Mouse (Mus musculus): ENCODE results near the gene Zbtb7b.

The Zbtb7b gene

GRCm38 (mm10) chr3:89418170-89418860 lies 23.7 kb upstream of the Zbtb7b start, which contains the start of the genes Cks1b and Shc1:
Gene Cks1b (minus strand): TSS chr3:89418383.
Gene Shc1 (plus strand): TSS chr3:89418443.
- peak; percentile 95 for DNase-seq (ENCODE audit: low spot score)

DNA sequence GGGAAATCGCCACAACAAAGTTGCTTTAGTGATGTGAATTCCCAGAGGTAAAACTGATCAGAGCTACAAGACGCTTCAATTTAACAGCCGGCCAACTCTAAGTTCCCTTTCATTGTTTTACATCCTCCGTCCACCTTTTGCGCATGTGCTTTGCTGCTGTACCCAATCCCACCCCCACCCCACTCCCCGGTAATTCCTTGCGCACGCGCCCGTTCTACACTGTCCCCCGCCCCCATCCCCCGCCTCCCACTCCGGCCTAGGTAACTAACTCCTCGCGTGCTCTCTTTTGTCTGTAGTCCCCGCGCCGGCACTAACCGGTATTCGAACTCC lies 23.2 kb upstream of the Zbtb7b start:
- DNase-seq (ENCODE audit: low spot score) = no peak

GRCm38 (mm10) chr3:89417131-89417530 lies 22.6 kb upstream of the Zbtb7b start:
- DNase-seq (ENCODE audit: low spot score) = no peak

DNA sequence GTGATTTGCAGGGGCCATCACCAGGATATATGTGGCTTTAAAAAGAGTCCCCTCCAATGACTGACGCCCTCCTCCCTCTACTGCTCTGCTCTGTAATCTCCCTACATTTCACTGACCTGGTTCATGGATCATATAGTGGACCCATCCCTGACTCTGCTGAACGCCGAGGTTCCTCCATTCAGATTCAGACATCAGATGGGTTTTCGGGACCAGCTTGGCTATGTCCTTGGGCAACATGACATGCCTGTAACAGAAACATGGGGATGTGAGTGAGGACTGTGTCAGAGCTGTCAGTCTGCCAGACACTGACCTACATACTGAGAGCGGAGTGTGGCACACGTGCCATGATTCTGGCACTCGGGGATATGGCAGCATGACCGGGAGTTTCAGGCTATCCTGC lies 21.6 kb upstream of the Zbtb7b start:
- DNase-seq (ENCODE audit: low spot score) = no peak

GRCm38 (mm10) chr3:89411490-89412393 lies 17.2 kb upstream of the Zbtb7b start, which contains the start of gene Flad1:
Gene Flad1 (minus strand): TSS chr3:89411870.
- DNase-seq (ENCODE audit: low spot score) = peak; percentile 100

GRCm38 (mm10) chr3:89410864-89411263 lies 16.3 kb upstream of the Zbtb7b start:
- no peak for DNase-seq (ENCODE audit: low spot score)

DNA sequence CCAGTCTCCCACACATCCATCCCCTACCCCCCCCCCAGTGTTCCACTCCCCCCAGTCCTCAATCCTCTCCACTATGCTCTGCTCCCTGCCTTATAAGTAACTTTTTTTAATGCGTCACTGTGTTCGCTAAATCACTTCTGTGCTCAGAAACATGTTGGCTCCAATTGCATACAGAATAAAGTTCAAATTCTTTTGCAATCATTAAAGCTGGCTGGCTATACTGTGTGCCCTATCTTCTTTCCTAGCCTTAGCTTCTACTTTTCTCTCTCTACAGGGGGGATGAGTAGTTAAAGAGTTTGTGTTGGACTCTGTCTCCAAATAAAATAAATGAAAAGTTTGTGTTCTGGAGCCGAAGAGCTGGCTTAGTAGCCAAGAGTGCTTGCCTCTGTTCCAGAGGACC lies 15.1 kb upstream of the Zbtb7b start:
- no peak for DNase-seq (ENCODE audit: low spot score)

DNA sequence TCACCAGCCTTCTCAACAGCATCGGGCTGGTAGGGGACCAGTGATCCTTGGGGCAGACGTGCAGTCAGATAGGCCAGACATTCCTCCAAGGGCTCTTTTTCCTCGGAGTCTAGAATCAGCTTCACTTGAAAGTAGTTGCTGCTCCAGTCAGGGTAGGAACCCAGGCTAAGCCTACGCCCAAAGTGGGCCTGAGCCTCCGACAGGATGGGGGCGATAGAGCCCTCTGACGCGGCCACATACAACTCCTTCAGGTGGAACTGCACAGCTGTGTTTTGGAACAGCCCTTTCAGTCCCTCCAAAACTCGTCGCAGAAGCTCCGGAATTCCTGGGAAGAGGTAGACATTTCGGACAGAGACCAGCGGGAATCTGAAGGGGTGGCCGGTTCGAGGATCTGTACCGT lies 13.9 kb upstream of the Zbtb7b start:
- DNase-seq (ENCODE audit: low spot score) = no peak

- no peak for DNase-seq (ENCODE audit: low spot score)
Observed at GRCm38 (mm10) chr3:89406887-89407286, 12.3 kb upstream of the Zbtb7b start.

GRCm38 (mm10) chr3:89402693-89403092 lies 8.1 kb upstream of the Zbtb7b start, which contains the start of gene Lenep:
Gene Lenep (minus strand): TSS chr3:89402793.
- DNase-seq (ENCODE audit: low spot score) = no peak

GRCm38 (mm10) chr3:89401329-89401728 lies 6.8 kb upstream of the Zbtb7b start:
- DNase-seq (ENCODE audit: low spot score) = no peak

- no peak for DNase-seq (ENCODE audit: low spot score)
Observed at GRCm38 (mm10) chr3:89396654-89397005, 2.1 kb upstream of the Zbtb7b start.

DNA sequence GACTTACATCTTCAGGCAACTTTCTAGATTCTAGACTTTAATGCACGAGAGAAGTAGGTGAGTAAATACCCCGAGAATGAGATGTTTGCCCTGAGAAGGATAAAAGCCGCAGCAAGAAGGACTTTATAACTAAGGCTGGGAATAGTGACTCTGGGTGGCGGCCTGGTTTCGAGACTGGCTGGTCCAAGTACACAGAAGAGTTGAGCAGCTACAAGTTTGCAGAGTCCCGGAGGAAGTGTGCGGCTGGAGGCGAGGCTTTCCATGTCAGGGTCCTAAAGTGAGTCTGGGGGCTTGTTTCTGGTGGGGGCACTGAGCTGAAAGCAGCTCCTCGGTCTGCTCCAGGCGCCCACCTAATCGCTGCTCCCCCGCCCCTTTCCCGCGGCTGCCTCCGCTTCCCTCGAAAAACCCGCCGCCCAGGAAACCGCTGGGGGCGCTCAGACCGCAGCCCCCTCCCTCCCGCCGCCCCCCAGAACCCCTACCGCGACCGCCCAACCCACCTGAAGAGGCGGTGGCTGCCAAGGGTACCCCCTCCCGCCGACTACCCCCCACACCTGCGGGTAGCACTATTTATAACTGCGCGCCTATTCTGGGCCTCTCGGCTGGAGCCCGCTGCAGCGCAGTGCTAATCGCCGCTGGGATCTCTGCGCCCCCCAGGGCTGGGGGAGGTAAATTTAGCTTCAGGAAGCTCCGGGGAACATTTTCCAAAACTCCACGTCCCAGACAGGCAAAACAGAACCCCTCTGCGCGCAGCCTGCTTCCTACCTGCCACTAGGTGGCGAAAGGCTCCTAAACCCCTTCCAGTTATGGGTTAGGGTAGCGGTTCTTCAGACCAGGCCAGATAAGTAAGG lies 1.5 kb upstream of the Zbtb7b start:
- DNase-seq (ENCODE audit: low spot score) = peak; percentile 67

DNA sequence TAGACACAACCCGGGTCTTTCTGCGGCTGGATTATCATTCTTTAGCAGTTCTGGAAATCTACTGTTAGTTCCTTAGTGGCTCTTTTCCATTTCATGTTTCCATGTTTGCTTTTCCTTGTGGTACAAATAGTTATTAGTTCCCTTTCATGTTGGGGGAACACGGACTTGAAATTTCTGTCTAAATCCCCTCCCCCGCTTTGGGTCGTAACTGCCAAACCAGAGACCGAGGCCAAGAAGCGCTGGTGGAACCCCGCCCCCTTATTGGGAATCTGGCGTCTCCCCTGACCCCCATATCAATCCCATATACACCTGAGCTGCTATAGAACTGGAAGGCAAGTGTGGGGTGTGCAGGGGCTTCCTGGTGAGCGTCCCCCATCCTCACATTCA lies 836 bp upstream of the Zbtb7b start:
- DNase-seq (ENCODE audit: low spot score) = no peak

DNA sequence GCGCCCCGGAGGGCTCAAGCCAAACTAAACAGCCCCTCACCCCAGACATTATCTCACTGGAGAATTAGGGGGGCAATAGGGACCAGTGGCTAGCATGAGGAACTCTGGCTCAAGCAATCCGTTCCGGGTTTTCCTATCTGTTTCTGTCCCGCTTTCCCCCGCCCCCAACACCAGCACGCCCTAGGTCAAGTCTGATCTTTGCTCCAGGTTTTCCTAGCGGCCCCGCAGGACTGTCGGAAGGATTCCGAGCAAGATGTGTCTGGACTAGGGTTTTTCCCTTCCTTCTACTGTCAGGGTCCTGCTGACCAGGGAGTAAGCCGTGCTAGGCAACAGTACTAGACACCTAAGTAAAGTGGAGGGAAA lies 299 bp upstream of the Zbtb7b start:
- no peak for DNase-seq (ENCODE audit: low spot score)

DNA sequence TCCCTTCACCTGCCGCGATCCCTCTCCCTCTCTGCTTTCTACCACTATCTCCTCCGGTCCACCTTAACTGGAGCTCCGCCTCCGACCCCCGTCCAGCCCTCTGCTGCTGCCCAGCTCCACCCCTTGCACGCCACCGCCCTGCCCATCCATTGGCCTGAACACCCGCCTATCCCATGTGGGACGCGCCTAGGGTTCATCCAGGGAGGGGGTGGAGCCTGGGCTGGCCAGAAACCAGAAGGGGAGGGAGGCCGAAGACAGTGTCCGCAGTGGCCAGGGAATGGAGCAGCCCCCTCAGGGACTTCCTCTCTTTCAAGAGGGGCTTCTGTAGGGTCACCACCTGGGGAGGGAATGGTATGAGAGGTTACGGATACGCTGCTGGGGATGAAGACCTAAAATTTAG lies 971 bp downstream of the Zbtb7b start:
- peak; percentile 97 for DNase-seq (ENCODE audit: low spot score)

GRCm38 (mm10) chr3:89392871-89393311 lies 1.7 kb downstream of the Zbtb7b start:
- DNase-seq (ENCODE audit: low spot score) = no peak

DNA sequence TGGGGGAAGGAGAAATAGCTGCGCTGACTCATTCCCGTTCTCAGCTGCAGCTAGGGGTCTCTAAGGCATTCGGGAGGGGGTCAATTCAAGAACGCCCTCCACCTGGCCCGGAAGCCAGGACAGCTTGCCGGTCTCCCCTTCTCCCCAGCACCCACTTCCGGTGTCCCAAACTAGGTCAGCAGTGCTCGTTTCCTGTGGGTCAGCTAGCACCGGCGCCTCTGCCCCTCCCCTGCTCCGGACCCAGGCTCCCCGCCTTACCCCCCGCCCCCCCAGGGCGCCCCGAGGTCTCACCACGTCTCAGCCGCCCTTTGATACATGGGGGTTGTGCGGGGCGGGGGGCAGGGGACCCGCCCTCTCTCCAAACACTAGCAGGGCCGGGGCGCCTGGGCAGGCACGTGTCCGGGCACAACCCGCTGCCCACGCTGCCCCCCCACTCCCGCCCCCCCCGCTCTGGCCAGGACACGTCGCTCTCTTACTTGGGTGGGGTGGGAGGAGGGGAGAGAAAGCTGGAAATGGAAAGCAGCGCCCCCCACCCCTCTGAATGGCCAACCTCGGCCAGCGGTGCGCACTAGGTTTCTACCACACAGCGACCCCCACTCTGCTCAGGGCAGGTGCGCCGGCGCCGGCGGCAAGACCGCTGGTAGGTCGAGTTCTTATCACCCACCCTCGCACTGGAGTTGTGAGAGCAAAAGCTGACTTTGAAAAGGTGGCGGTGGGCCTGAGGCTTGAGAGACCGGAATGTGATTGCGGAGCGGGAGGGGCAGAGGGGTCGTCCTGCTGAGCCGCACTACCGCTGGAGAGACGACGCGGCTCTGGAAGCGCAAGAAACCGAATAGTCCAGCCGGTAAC lies 2.7 kb downstream of the Zbtb7b start:
- DNase-seq (ENCODE audit: low spot score) = no peak

DNA sequence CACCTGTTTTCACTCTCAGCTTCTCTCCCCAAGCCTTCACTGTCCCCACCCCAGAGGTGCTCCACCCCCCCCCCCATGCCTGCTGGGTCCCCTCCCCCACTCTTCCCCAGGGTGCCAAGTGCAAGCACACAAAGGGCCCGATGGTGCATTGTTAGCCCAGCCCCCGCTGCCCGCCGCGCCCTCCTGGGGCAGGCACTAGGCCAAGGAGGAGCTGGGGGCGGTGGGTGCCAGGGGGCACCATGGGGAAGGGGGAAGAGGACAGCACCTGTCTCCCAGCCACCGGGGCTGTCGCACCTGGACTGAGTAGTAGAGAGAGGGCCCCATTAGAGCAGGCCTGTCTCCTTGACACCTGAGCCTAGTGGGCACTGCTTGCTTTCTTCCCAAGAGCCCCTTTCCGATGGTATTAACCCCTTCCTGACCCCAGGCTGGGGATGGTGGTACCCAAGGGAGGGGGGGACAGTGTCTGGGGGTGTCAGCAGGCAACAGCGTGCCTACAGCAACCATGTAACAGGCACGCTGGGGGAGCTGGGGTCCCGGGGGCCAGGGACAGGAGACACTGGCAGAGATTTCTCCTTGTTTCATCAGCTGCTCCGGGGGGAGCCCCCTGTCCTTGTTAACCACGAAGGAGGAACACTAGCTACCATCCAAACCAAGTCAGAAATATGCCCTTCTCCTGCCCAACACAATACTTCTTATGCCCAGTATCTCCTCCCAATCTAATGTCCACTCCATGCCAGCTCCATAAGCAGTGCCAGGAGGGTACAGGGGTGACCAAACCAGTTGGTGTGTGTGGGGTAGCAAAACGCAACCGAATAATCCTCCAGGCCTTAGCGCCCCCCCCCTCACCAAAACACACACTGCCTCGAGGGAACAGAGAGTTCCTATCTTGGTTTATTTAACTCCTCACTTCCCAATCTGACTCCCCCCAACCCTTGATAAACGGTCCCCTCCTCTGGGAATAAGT lies 3.6 kb downstream of the Zbtb7b start:
- DNase-seq (ENCODE audit: low spot score) = no peak

DNA sequence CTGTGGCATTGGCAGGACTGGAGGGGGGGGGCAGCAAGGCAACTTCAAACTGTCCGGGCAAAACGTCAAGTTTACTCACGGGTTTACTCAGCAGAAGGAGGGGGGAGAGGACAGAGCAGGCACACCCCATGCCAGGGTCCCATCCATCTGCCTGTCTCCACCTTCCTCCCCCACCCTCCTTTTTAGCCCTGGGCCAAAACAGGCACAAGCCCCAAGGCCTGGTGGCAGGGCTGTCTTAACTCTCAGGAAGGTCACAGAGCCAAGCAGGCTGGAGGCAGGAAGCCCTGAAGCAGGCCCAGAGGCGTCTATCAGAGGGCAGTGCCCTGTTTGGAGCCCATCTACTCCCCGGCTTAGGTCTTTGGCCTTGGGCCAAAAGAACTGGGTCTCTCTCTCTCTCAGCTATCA lies 4.5 kb downstream of the Zbtb7b start:
- no peak for DNase-seq (ENCODE audit: low spot score)
